Mouse (Mus musculus) heart, embryonic 12.5 days (tissue): ENCODE measurements around the gene Olfr165. TPM values are rescaled to one million over a fixed set of nuclear protein-coding genes. Genes with fewer than 3 reads are reported as not detected.
"Not testable (repeated sequence)": the region's sequence is repeated elsewhere in the genome, so short reads cannot be mapped to it uniquely, and the experiment has no call there.

ENCODE experiments used
- ATAC-seq: fragments of 200-750 bp; cut with Nextera tagmentation; 2 replicates; pipeline ENCODE4 v1.8.0; 2017; ENCODE audit warnings: moderate TSS enrichment, moderate library complexity; ENCODE audit not compliant: insufficient number of reproducible peaks, low FRiP score
- H3K27ac ChIP-seq: fragments of 300-500 bp; sonication (generic); 2 replicates; pipeline ENCODE4 v1.5.1; 2016; ENCODE audit warnings: mild to moderate bottlenecking, moderate library complexity; ENCODE audit not compliant: poor library complexity, severe bottlenecking
- H3K27me3 ChIP-seq: fragments of 300-500 bp; sonication (generic); replicated peaks from 2 replicates; pipeline ENCODE4 v1.6.1; 2016; ENCODE audit warnings: mild to moderate bottlenecking, moderate library complexity
- H3K36me3 ChIP-seq: fragments of 300-500 bp; sonication (generic); 2 replicates; pipeline ENCODE4 v1.6.1; 2016; ENCODE audit warnings: mild to moderate bottlenecking, moderate library complexity
- H3K4me1 ChIP-seq: fragments of 300-500 bp; sonication (generic); replicated peaks from 2 replicates; pipeline ENCODE4 v1.6.1; 2016; ENCODE audit warnings: mild to moderate bottlenecking
- H3K4me2 ChIP-seq: fragments of 300-500 bp; sonication (generic); 2 replicates; pipeline ENCODE4 v1.6.1; 2016; ENCODE audit warnings: mild to moderate bottlenecking, moderate library complexity
- H3K4me3 ChIP-seq: fragments of 300-500 bp; sonication (generic); 2 replicates; pipeline ENCODE4 v1.5.1; 2016; ENCODE audit warnings: mild to moderate bottlenecking
- H3K9ac ChIP-seq: fragments of 300-500 bp; sonication (generic); 2 replicates; pipeline ENCODE4 v1.6.1; 2016; ENCODE audit warnings: mild to moderate bottlenecking, moderate library complexity
- H3K9me3 ChIP-seq: fragments of 300-500 bp; sonication (generic); replicated peaks from 2 replicates; pipeline ENCODE4 v1.6.1; 2016; ENCODE audit warnings: mild to moderate bottlenecking, moderate library complexity
- WGBS: fragments of 180-500 bp; shearing (Covaris S2); methylation state at CpG from one replicate; pipeline ENCODE4 v1.1.7; 2016; 5-methylcytosine and 5-hydroxymethylcytosine counted together
- polyA plus RNA-seq: library from polyadenylated mRNA; unstranded; fragments of >200 nt; fragmentation: Nextera tagmentation; extraction: Ambion mirVana; gene quantifications from 2 replicates; pipeline ENCODE4 v1.2.1, GENCODE M21; 2016

Olfr165 gene
- not detected in 2 replicates for polyA plus RNA-seq

GRCm38 (mm10) chr16:19423034-19423433 is at the start of gene Olfr165:
TSS of gene Olfr165 (minus strand) at chr16:19423134.
- 60% methylated on average over 1 of the region's 1 CpGs for WGBS

DNA sequence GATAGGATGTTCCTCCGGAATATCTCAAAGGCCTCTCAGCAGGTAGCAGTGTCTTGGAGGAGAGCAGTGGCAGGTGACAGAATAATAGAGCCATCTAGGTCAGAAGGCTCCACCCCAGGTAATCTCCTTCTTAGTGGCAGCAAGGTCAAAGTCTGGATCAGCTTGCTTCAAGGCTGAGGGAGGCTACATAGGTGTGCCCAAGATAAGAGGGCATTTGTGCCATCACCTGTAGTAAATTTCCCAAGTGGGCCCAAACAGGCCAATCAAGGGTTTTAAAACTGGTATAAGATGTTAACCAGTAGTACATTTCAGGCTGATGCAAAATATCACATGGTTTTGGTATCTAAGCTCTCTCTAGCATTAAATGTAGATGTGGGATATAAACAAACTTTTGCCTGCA is 41.4 kb upstream of the Olfr165 start:
- Histone ChIP-seq H3K4me3 (no peak overlapping the region), H3K27me3 (no peaks in the 10 kb centered on the region), H3K9me3 (peaks cover 2% of the 10 kb centered on the region; the same call in 1 of the 2 replicates), H3K4me2 (no peak overlapping the region), H3K4me1 (no peaks in the 10 kb centered on the region), H3K9ac (no peak overlapping the region), H3K36me3 (no peaks in the 10 kb centered on the region), H3K27ac (no peak overlapping the region)
- no peak for ATAC-seq
- WGBS = 63% methylated on average over 1 of the region's 1 CpGs

More at GRCm38 (mm10) chr16:19423034-19423433, at the start of gene Olfr165:
- no peak within 1 kb of the TSS for H3K4me2 ChIP-seq
- H3K9me3 ChIP-seq = no peaks in the 10 kb centered on the region; the same call in 1 of the 2 replicates
- H3K4me1 ChIP-seq = no peaks in the 10 kb centered on the region
- H3K9ac ChIP-seq = no peak within 1 kb of the TSS
- no peaks in the 10 kb centered on the region for H3K27me3 ChIP-seq
- H3K4me3 ChIP-seq = no peak within 1 kb of the TSS
- no peak for ATAC-seq
- no peaks in the 10 kb centered on the region for H3K36me3 ChIP-seq
- H3K27ac ChIP-seq = no peak within 1 kb of the TSS

- WGBS = 68% methylated on average over 4 of the region's 4 CpGs
- not testable (repeated sequence) for H3K4me3 ChIP-seq, H3K9ac ChIP-seq, H3K27me3 ChIP-seq, H3K27ac ChIP-seq, H3K4me2 ChIP-seq, ATAC-seq, H3K4me1 ChIP-seq, H3K36me3 ChIP-seq
- peaks cover 13% of the 10 kb centered on the region; the same call in 1 of the 2 replicates for H3K9me3 ChIP-seq
Measured at GRCm38 (mm10) chr16:19458741-19459140, 35.8 kb upstream of the Olfr165 start.

DNA sequence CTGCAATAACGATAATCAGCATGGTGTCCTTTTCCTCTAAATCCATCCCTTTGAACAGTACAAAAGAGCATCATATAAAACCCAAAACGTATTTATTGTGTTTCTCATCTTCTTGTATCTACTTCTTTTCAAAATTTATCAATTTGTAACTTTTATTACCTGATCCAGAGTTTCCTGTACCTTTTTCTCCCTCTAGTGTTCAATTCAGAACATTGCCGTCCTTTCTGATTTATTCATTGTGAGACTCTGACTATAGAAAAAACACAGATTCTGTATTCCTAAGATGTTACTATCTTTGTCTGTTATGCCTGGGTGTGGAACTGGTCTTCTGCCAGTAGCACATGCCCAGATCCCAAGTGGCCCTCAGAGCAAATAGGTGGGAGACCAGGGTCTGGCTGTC is 35.0 kb downstream of the Olfr165 start:
- Histone ChIP-seq H3K4me3 (no peak overlapping the region), H3K4me1 (no peaks in the 10 kb centered on the region), H3K4me2 (no peak overlapping the region), H3K9ac (no peak overlapping the region), H3K27ac (no peak overlapping the region), H3K27me3 (no peaks in the 10 kb centered on the region), H3K9me3 (no peaks in the 10 kb centered on the region), H3K36me3 (no peaks in the 10 kb centered on the region)
- 54% methylated on average over 3 of the region's 3 CpGs for WGBS
- ATAC-seq = no peak

Other genes starting within 250 kb of the Olfr165 start
- gene Olfr164, start 109.1 kb downstream of the Olfr165 start, polyA plus RNA-seq = not detected in 2 replicates
- gene Olfr166, start 60.6 kb upstream of the Olfr165 start, polyA plus RNA-seq = not detected in 2 replicates
- gene Olfr167, start 99.1 kb upstream of the Olfr165 start, polyA plus RNA-seq = not detected in 2 replicates
- gene Olfr168, start 112.4 kb upstream of the Olfr165 start, polyA plus RNA-seq = not detected in 2 replicates
- not detected in 2 replicates for gene Olfr169, start 148.7 kb upstream of the Olfr165 start, polyA plus RNA-seq
- gene Olfr170, start 188.7 kb upstream of the Olfr165 start, polyA plus RNA-seq = not detected in 2 replicates
- not detected in 2 replicates for gene Olfr171, start 206.8 kb upstream of the Olfr165 start, polyA plus RNA-seq